Mouse (Mus musculus) heart, embryonic 11.5 days (tissue): Measurements from ENCODE around the gene Tmem147. TPM values are rescaled to one million over a fixed set of nuclear protein-coding genes. Genes with fewer than 3 reads are reported as not detected.

Experiments used
- ATAC-seq: fragments of 200-750 bp; cut with Nextera tagmentation; replicated peaks from 2 replicates; pipeline ENCODE4 v1.8.0; 2017; ENCODE audit warnings: moderate library complexity; ENCODE audit not compliant: insufficient number of reproducible peaks, low FRiP score, low TSS enrichment
- H3K27ac ChIP-seq: fragments of 300-500 bp; sonication (generic); 2 replicates; pipeline ENCODE4 v1.5.1; 2014; ENCODE audit warnings: mild to moderate bottlenecking, low read depth, low read length
- H3K27me3 ChIP-seq: fragments of 300-500 bp; sonication (generic); 2 replicates; pipeline ENCODE4 v1.6.1; 2014; ENCODE audit warnings: mild to moderate bottlenecking, low read length, mixed read lengths; ENCODE audit not compliant: control insufficient read depth, insufficient read depth
- H3K36me3 ChIP-seq: fragments of 300-500 bp; sonication (generic); 2 replicates; pipeline ENCODE4 v1.6.1; 2014; ENCODE audit warnings: mild to moderate bottlenecking, low read length, moderate library complexity, mixed read lengths; ENCODE audit not compliant: control insufficient read depth, insufficient read depth
- H3K4me1 ChIP-seq: fragments of 300-500 bp; sonication (generic); 2 replicates; pipeline ENCODE4 v1.6.1; 2014; ENCODE audit warnings: low read length; ENCODE audit not compliant: control insufficient read depth, insufficient read depth
- H3K4me2 ChIP-seq: fragments of 300-500 bp; sonication (generic); 2 replicates; pipeline ENCODE4 v1.6.1; 2014; ENCODE audit warnings: mild to moderate bottlenecking, moderate library complexity
- H3K4me3 ChIP-seq: fragments of 300-500 bp; sonication (generic); 2 replicates; pipeline ENCODE4 v1.5.1; 2014; ENCODE audit warnings: low read depth, low read length
- H3K9ac ChIP-seq: fragments of 300-500 bp; sonication (generic); 2 replicates; pipeline ENCODE4 v1.6.1; 2014; ENCODE audit warnings: mild to moderate bottlenecking, low read depth, low read length, moderate library complexity
- H3K9me3 ChIP-seq: fragments of 300-500 bp; sonication (generic); replicated peaks from 2 replicates; pipeline ENCODE4 v1.6.1; 2016; ENCODE audit warnings: low read length; ENCODE audit not compliant: control insufficient read depth
- WGBS: fragments of 180-500 bp; shearing (Covaris S2); extraction: QIAGEN DNeasy Blood & Tissue Kit; methylation state at CpG from one replicate; pipeline ENCODE4 v1.1.7; 2014; ENCODE audit not compliant: insufficient replicate concordance; 5-methylcytosine and 5-hydroxymethylcytosine counted together
- polyA plus RNA-seq: library from polyadenylated mRNA; unstranded; fragments of >200 nt; fragmentation: Nextera tagmentation; extraction: Ambion mirVana; gene quantifications from 2 replicates; pipeline ENCODE4 v1.2.1, GENCODE M21; 2014

Tmem147 gene
- polyA plus RNA-seq, result 172 and 173 TPM in 2 replicates

- peak; percentile 96 for ATAC-seq
- no peaks in the 10 kb centered on the region for H3K9me3 ChIP-seq
- H3K4me2 ChIP-seq, result peak within 1 kb of the TSS; percentile 89
- peaks cover 15% of the 10 kb centered on the region for H3K36me3 ChIP-seq
- peaks cover 13% of the 10 kb centered on the region for H3K4me1 ChIP-seq
- peak within 1 kb of the TSS; percentile 81 for H3K4me3 ChIP-seq
- under 1% methylated on average over 60 of the region's 60 CpGs for WGBS
- no peaks in the 10 kb centered on the region for H3K27me3 ChIP-seq
- peak within 1 kb of the TSS; percentile 92 for H3K9ac ChIP-seq
- H3K27ac ChIP-seq, result peak within 1 kb of the TSS; percentile 83
These were observed at the start of gene Tmem147 for GRCm38 (mm10) chr7:30729396-30730063. TSS of gene Tmem147 (minus strand) at chr7:30729540.

DNA sequence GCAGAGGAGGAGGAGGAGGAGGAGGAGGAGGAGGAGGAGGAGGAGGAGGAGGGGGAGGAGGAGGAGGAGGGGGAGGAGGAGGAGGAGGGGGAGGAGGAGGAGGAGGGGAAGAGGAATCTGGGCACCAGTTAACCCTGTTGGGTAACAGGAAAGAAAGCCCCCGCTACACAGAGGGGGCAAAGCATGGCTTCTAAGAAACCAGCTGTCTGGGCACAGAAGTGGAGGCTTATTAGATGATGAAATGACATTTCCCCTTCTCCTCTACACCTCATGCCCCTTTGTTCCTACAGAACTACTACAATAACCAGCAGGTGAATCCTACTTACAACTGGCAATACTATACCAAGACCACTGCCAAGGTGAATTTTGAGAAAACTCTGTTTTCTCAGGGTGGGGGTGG lies 48.6 kb upstream of the Tmem147 start:
- WGBS, result 67% methylated on average over 1 of the region's 1 CpGs
- H3K4me1 ChIP-seq, result no peaks in the 10 kb centered on the region

GRCm38 (mm10) chr7:30777081-30777579 lies 47.8 kb upstream of the Tmem147 start:
- Histone ChIP-seq H3K4me2 (no peak overlapping the region), H3K36me3 (no peaks in the 10 kb centered on the region), H3K4me3 (no peak overlapping the region), H3K9ac (no peak overlapping the region), H3K27me3 (no peaks in the 10 kb centered on the region; the same call in 1 of the 2 replicates), H3K4me1 (no peaks in the 10 kb centered on the region), H3K9me3 (no peaks in the 10 kb centered on the region), H3K27ac (no peak overlapping the region)
- no peak for ATAC-seq
- 41% methylated on average over 7 of the region's 7 CpGs for WGBS

More for the DNA sequence above, 48.6 kb upstream of the Tmem147 start:
- ATAC-seq, result no peak
- H3K27ac ChIP-seq, result no peak overlapping the region
- H3K36me3 ChIP-seq, result no peaks in the 10 kb centered on the region
- no peak overlapping the region for H3K4me3 ChIP-seq
- H3K4me2 ChIP-seq, result no peak overlapping the region
- H3K27me3 ChIP-seq, result no peaks in the 10 kb centered on the region; the same call in 1 of the 2 replicates
- H3K9me3 ChIP-seq, result no peaks in the 10 kb centered on the region
- H3K9ac ChIP-seq, result no peak overlapping the region

DNA sequence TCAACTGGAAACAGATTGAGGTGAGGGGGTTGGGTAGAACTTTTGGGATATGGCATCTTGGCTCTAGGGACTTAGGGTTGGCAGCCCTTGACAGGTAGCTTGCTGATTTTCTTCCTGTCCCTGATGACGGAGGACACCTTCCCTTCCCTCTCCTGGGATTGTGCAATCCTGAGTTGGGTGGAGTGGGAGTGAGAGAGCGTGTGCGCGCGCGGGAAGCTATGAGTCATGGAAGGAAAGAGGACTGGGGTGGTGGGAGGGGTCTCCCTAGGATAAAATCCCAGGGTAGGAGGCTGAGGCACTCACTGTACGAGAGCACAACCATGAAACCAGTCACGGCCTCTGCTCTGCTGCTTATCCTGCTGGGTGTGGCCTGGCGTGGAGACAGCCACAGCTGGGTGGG lies 46.8 kb upstream of the Tmem147 start:
- 76% methylated on average over 9 of the region's 9 CpGs for WGBS
- no peak; the same call in 1 of the 2 replicates for ATAC-seq

DNA sequence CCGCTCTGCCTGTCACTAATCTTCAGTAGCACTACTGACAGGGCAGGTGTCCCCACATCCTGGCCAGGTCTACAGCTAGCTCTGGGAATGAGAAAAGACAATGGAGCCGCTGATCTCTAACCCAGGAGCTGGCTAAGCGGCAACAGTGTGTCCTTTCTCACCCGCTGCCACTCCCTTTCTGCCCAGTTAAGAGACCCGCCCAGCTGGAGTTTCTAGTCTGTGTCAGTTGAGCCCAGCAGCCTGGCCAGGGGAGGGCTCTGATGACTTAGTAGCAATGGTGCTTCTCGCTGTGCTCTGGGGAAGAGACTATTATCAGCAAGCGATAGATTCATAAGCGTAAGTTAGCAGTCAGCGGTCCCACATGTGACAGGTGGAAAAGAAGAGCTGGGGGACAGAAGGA lies 39.9 kb upstream of the Tmem147 start:
- no peaks in the 10 kb centered on the region for H3K4me1 ChIP-seq
- H3K27me3 ChIP-seq, result no peaks in the 10 kb centered on the region
- H3K4me2 ChIP-seq, result no peak overlapping the region
- H3K9ac ChIP-seq, result 0 out of 2 replicates have a peak overlapping the region, but pooled peaks have one; percentile 40
- ATAC-seq, result no peak
- no peaks in the 10 kb centered on the region for H3K36me3 ChIP-seq
- WGBS, result 22% methylated on average over 9 of the region's 9 CpGs
- no peak overlapping the region for H3K27ac ChIP-seq
- H3K9me3 ChIP-seq, result no peaks in the 10 kb centered on the region; the same call in 1 of the 2 replicates
- no peak overlapping the region for H3K4me3 ChIP-seq

More for the DNA sequence above, 46.8 kb upstream of the Tmem147 start:
- Histone ChIP-seq H3K4me3 (no peak overlapping the region), H3K4me2 (no peak overlapping the region), H3K4me1 (no peaks in the 10 kb centered on the region), H3K27me3 (no peaks in the 10 kb centered on the region; the same call in 1 of the 2 replicates), H3K9ac (no peak overlapping the region), H3K27ac (no peak overlapping the region), H3K9me3 (no peaks in the 10 kb centered on the region; the same call in 1 of the 2 replicates), H3K36me3 (no peaks in the 10 kb centered on the region)

- Histone ChIP-seq H3K27me3 (no peaks in the 10 kb centered on the region), H3K27ac (no peak overlapping the region), H3K9ac (no peak overlapping the region), H3K9me3 (no peaks in the 10 kb centered on the region; the same call in 1 of the 2 replicates), H3K4me3 (no peak overlapping the region), H3K4me2 (no peak overlapping the region), H3K4me1 (peaks cover 2% of the 10 kb centered on the region; the same call in 1 of the 2 replicates), H3K36me3 (no peaks in the 10 kb centered on the region)
- 82% methylated on average over 4 of the region's 4 CpGs for WGBS
- ATAC-seq, result no peak
These were observed 37.1 kb upstream of the Tmem147 start for GRCm38 (mm10) chr7:30766408-30766807.

- no peaks in the 10 kb centered on the region for H3K9me3 ChIP-seq
- H3K4me1 ChIP-seq, result peaks cover 8% of the 10 kb centered on the region; the same call in 1 of the 2 replicates
- H3K27me3 ChIP-seq, result no peaks in the 10 kb centered on the region
- H3K27ac ChIP-seq, result no peak overlapping the region
- 28% methylated on average over 11 of the region's 11 CpGs for WGBS
- no peak overlapping the region for H3K4me3 ChIP-seq
- no peaks in the 10 kb centered on the region for H3K36me3 ChIP-seq
- peak overlapping the region; percentile 25; the same call in 1 of the 2 replicates for H3K4me2 ChIP-seq
- ATAC-seq, result no peak
- H3K9ac ChIP-seq, result no peak overlapping the region
These were observed 35.8 kb upstream of the Tmem147 start for GRCm38 (mm10) chr7:30765173-30765572.

GRCm38 (mm10) chr7:30763456-30763855 lies 34.1 kb upstream of the Tmem147 start, which contains the start of gene Dmkn:
TSS of gene Dmkn (plus strand) at chr7:30763756.
- no peak within 1 kb of the TSS for H3K9ac ChIP-seq
- no peak within 1 kb of the TSS for H3K4me3 ChIP-seq
- H3K36me3 ChIP-seq, result no peaks in the 10 kb centered on the region
- no peak within 1 kb of the TSS for H3K4me2 ChIP-seq
- H3K27me3 ChIP-seq, result no peaks in the 10 kb centered on the region
- no peak for ATAC-seq
- 55% methylated on average over 5 of the region's 5 CpGs for WGBS
- peaks cover 8% of the 10 kb centered on the region; the same call in 1 of the 2 replicates for H3K4me1 ChIP-seq
- no peaks in the 10 kb centered on the region for H3K9me3 ChIP-seq
- no peak within 1 kb of the TSS for H3K27ac ChIP-seq
